Mouse (Mus musculus) CD4-positive, CD25-positive, alpha-beta regulatory T cell, adult 2 months (primary cell): ENCODE data around the gene Dnajb4.

Source experiments
- DNase-seq: peaks from one replicate; pipeline ENCODE4 v3.0.0-alpha.2; 2012; ENCODE audit warnings: low read depth, low spot score

Gene Dnajb4

DNA sequence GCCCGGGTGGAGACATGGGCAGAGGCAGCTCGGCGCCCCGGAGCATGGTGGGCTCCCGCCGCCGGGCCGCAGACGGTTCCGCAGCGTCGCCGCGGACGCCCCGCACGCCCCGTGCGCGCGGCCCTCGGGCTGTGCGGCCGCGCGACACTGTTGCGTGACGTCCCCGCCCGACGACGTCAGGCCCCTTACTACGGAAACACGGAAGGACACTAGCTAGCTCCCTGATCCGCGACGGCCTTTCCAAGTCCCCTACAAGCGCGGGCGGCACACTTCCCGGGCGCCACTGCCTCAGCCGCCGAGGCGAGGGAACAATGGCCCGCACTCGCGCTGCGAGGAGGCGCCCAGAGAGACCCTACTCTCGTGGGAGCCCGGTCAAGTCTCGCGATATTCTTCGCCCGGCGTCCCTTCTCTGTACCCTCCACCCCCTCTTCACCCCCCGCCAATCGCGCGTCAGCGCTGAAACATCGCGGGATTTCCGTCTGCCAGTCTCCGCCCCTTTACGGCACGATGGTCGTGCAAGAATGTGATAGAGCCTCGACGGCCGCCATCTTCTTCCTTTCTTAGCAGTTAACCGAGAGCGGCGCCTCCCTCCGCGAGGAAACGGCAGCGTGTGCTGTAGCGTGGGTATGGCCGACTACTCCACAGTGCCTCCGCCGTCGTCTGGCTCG, at the start of gene Dnajb4, which contains the start of gene Fubp1:
Gene Dnajb4, minus strand, starts transcription at position 336 of the 668 bp plus-strand sequence.
Gene Fubp1, plus strand, starts transcription at position 456 of the 668 bp plus-strand sequence.
- DNase-seq = peak; percentile 100

DNA sequence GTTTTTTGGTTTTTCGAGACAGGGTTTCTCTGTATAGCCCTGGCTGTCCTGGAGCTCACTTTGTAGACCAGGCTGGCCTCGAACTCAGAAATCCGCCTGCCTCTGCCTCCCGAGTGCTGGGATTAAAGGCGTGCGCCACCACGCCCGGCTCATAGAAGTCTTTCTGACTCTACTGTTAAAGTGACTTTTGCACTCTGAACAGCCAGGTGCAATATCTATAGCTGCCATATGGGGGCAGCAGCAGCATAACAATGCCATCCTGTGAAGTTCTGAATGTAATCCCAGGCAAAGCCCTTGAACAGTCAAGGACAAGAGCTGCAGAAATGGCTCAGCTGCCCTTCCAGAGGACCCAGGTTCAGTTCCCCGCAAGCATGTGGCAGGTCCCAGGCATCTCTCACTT, 49.3 kb upstream of the Dnajb4 start:
- peak; percentile 77 for DNase-seq

DNA sequence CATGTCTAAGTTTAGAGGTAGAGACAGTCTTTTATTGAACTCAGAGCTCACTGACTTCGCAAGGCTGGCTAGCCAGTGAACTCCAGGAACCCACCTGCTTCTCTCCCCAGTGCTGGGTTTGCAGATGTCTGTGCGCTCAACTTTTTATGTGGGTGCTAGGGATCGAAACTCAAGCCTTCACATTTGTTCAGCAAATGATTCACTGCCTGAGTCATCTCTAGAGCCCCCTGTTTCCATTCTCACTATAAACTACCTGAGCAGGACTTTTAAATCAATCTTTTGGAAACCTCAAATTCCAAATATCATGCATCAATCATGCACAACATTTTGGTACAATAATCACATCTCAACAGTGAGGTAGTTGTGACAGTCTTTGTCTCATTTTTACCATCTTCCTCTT, 47.4 kb upstream of the Dnajb4 start:
- DNase-seq = no peak

DNA sequence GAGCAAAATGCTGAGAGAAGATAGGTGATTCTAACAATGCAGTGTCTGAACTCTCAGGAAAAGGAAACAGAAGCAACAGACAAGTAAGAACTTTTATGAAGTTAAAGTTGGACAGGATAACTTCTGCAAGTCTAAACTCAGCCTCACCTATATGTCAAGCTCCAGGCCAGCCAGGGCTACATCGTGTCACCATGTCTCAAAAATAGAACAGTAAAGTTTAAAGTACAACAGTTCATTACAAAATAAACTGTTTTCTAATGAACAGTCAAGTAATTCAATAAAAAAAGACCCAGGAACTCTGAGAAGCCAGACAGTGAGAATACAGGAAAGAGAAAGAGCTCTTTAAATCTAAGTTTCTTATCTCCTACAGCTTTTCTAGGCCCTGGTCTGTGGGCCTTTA, 40.4 kb upstream of the Dnajb4 start:
- no peak for DNase-seq

DNA sequence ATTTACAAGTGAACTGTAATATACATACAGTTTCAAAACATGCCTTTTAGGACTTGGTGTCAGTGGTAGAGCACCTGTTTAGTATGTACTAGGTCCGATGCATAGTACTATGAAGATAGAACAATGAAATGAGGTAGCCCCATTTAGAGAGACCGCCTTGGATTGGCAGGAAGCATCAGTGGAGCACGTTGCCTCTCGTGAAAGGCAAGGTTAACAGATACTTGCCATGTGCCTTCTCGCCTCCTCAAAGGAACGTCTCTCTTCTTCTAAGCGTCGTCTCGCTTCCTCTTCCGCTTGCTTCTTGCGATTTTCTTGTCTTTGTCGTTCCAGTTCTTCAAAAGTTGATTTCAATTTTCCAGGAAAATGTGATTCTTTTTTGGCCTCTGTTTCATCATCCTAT, 37.6 kb upstream of the Dnajb4 start:
- no peak for DNase-seq

DNA sequence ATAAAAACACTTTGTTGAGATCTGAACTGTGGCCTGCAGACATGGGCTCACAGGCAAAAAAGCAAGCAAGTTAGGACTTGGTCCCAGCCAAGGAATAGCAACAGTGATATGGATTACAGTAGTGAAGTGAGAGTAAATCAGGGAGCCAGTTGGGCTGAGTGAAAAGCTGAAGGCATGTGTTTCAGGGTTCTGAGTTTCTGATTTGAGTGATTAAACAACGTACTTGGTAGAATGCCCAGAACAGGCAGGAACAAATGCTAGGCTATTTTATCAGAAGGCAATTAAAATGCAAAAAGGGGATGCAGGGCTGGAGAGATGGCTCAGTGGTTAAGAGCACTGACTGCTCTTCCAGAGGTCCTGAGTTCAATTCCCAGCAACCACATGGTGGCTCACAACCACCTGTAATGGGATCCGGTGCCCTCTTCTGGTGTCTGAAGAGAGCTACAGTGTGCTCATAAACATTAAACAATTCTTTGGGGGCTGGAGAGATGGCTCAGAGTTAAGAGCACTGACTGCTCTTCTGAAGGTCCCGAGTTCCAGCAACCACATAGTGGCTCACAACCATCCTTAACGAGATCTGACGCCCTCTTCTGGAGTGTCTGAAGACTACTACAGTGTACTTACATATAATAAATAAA, 35.3 kb upstream of the Dnajb4 start:
- no peak for DNase-seq

DNA sequence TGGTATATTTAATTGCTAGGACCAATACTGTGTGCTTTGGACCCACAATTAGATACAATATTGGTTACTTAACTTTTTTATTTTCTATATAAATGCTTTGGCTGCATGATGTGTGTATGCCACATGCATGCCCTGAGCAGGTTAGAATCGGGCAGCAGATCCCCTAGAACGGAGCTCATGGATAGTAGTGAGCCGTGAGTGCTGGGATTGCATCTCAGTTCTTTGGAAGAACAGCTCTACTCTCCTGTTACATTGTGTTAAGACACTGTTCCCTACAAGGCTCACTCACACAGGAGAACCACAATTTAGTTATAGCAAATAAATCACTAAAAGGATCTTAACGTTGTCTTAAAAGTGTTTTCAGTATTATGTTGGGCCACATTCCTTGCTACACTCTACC, 33.2 kb upstream of the Dnajb4 start:
- no peak for DNase-seq

DNA sequence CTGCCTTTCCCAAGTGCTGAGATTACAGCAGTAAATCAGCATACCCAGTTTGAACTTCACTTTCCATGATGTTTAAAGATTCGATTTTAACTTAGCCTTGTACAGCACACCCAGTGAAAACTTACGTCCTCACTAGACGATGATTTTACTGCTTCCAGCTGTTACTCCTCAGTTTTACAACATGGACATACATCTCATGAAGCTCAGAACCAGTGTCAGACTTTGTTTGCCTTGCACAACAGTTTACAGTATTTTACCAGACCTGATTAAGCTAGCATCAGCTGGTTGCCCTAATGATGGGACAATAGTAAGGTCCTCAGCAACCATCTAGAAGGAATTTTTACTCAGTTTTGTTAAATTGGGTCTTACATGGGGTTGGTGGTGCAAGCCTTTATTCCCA, 31.0 kb upstream of the Dnajb4 start:
- DNase-seq = no peak

DNA sequence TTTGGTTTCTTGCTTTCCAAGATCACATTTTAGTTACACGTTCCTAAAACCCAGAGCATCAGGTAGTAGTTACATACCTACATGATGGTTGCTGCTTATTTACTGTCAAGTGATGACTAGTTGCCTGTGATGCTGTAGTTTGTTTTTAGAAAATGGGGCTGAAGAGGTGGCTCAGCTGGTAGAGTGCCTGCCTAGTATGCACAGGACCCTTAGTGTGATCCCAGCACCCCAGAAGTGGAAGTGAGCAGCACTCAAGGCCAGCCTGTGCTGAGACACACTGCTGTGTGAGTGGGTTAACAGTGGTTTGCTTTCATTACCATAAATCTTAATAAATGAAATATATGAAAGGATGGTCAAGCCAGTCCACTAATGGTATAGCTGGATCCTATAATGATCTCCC, 29.5 kb upstream of the Dnajb4 start:
- no peak for DNase-seq

DNA sequence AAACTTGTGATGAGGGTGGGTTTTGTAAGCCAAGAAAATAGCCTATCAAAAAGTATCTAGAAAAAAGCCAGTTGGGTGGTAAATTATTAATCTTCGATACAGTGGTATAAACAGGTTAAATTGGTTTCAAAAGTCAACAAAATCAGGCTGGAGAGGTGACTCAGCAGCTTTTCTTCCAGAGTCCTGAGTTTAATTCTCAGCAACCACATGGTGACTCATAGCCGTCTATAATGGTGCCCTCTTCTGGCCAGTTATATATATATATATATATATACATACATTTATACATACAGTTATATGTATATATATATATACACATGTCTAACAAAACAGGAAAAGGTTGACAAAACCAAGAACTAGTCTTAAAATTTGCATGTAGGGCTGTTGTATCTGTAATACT, 28.7 kb upstream of the Dnajb4 start:
- peak; percentile 33 for DNase-seq

DNA sequence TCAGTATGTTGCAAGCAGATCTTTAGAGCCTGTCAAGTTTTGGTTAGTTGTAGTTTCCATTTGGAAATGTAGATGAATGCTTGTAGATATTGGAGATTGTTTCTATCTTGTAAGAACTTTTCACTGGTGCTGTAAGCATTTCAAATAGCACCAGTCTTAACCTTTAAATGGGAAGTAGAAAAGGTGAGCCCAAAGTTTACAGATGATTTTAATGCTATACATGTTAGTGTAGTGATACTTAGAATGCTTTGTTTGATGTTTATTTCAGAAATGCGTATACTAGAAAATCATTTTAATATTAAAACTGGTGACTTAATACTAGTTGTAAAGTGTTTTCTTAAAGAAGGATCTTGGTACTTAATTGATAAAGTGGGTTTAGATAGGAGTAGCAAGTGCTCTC, 25.7 kb upstream of the Dnajb4 start:
- DNase-seq = no peak

DNA sequence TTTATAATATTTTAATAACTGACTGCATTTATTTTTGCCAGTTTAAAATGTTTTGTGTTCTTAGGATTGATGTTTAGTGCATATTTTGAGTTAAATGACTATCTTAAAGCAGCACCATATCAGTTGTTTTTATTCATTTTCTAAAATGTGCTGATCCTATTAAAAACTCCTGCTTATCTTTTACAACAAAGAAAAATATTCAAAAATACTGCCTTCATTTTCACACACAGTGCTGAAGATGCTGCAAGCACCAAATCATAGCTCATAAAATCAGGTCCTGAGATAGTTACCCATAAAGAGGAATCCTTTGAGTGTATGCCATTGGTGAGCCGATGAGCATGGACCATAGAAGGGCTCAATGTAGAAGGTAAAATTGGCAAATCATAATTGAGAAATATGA, 25.1 kb upstream of the Dnajb4 start:
- no peak for DNase-seq

DNA sequence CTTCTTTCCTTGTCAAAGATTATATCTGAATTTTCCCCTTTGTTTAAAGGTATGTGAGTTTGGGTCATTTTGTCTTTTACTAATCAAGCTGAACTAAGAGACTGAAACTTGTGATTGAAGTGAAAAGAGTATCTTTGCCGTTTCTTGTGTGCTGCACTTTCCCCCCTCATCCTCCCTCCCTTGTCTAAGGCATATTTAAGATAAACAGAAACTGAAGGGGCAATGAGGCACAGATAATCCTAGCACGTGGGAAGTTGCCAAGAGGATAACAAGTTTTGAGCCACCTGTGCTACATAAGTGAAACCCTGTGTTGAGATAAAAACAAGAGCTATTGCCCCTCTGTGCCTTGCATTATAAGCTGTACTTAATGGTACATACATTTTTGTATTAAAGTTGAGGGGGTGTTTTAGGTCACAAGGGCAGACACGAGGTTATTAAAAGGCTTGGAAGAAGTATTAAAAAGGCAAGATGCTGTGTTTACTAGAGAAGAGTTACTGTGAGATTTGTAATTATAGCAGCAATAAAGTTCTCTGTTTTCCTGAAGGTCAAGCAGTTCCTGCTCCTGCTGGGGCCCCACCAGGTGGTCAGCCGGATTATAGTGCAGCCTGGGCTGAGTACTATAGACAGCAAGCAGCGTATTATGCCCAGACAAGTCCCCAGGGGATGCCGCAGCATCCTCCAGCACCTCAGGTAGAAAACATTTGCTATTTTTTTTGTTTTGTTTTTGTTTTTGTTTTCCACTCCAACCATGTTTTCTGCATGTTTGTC, 21.4 kb upstream of the Dnajb4 start:
- no peak for DNase-seq

DNA sequence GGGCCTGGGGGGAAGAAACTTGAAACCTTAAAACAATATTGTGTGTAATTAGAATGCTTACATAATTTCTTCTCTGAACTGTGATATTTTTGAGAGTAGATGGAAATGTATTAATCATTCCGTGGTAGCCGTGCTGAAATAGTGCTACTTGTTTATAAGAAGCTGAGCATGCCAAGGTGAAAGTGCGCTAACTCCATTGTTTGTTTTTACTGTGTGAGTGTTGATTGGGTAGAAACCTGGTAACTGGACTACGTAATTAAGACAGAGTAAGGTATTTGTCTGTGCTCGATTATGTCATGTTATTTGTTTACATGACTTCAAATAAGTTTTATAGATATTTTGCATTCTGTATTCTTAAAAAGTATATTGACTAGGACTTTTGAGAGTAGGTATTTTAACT, 19.2 kb upstream of the Dnajb4 start:
- no peak for DNase-seq

DNA sequence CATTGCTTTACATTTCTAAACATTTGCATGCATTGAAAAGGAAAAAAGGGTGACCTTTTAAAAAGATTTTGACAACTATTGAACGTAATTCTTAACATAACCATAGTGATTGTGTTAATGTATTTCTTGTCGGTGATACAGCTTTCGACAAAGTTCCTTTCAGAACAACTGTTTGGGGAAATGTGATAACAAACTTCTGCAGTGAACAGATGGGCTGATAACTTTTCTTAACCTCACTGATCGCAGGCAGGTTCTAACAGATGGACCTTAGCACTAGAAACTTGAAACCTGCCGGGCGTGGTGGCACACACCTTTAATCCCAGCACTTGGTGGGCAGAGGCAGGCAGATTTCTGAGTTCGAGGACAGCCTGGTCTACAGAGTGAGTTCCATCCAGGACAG, 18.7 kb upstream of the Dnajb4 start:
- DNase-seq = no peak

DNA sequence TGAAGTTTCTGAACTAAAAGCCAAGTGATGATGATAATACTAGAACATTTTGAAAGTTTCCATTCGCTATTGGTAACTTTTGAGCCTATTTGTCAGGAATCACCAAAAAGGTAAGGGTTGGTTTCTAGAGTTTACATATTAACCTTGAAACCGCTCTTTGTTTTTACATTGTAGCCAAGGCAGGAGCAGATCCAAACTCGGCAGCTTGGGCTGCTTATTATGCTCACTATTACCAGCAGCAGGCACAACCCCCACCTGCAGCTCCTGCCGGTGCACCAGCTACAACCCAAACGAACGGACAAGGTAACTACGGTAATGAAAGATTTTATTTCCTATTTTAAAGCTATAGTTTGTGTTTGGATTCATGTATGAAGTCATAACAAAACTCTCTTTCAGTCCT, 15.8 kb upstream of the Dnajb4 start:
- DNase-seq = no peak

DNA sequence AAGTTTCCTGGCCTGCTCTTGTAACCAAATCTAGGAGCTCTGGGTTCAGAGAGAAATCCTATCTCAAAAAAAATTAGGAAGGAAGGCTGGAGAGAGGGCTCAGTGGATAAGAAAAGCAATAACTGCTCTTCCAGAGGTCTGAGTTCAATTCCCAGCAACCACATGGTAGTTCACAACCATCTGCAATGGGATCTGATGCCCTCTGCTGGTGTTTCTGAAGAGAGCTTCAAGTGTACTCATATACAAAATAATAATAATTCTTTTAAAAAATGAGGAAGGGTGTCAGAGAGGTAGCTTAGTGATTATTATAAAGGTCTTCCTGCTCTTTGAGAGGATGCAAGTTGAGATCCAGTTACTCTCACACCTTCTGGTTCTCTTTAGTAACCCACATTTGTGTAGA, 14.8 kb upstream of the Dnajb4 start:
- DNase-seq = peak; percentile 13

DNA sequence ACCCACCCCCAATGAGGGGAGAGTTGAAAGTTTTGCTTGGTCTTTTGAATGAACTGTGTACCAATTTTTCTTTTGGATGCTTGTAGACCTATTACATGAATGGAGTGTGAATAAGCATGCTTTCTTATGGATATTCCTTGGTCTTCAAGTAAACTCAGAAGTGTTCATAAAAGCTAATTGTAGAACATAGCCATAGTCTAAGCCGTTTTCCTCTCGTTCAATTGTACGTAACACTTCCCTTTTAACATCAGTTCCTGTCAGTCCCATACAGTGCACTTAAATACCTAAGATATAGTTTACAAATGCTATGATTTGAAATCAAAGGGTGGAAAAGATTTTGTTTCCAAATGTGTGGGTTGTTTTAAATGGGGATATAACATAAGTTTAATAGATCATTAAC, 3.3 kb upstream of the Dnajb4 start:
- DNase-seq = no peak

DNA sequence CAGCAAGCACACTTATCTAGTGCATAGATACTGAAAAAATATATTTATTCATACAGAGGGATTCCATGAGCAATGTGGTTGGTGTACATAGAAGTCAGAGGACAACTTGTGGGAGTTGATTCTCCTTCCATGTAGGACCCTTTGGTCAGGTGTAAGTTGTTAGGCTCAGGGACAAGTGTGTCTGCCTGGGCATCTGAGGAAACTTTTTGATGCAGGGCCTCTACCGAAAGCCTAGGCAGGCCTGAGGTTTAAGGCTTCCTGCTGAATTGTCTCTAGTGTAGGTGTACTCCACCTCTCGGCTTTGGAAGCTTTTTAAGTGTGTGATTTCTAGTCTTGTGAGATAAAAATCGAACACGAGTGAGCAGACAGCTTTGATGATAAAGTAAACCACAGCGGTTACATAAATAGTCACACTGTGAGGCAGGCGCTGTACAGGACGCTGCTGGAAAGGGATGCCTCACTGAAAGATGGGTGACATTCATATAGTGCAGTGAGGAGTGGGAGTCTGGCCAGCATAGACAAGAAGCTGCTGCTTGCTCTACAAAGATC, 1.7 kb upstream of the Dnajb4 start:
- DNase-seq = peak; percentile 80

DNA sequence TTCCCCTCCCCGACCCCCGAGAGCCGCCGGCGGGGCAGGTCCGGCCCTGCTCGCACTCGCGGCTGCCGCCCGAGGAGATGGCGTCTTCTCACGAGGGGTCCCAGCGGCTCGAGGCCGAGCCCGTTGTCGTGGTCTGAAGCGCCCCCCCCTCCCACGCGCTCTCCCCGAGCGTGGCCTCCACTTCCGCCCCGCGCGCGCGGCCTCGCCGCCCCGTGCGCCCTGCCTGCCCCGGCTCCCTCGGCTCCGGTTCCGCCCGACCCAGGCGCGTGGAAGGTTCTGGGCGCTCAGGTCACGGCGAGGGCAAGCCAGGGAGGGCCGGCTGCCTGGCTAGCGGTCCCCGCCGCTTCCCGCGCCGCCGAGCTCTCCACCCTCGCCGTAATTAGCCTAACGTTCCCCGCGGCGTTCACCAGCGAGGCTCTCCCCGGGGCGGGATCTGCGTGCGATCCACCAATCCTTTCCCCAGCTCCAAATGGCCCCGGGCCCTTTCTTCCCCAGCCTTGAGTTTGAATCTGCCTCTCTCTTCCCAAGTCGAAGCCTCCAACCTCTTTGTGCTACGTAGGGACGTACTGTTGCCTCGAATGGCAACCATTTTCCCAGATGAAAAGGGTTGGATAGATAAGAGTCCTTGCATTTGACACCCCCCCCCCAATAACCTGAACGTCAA, 758 bp upstream of the Dnajb4 start:
- peak; percentile 83 for DNase-seq

DNA sequence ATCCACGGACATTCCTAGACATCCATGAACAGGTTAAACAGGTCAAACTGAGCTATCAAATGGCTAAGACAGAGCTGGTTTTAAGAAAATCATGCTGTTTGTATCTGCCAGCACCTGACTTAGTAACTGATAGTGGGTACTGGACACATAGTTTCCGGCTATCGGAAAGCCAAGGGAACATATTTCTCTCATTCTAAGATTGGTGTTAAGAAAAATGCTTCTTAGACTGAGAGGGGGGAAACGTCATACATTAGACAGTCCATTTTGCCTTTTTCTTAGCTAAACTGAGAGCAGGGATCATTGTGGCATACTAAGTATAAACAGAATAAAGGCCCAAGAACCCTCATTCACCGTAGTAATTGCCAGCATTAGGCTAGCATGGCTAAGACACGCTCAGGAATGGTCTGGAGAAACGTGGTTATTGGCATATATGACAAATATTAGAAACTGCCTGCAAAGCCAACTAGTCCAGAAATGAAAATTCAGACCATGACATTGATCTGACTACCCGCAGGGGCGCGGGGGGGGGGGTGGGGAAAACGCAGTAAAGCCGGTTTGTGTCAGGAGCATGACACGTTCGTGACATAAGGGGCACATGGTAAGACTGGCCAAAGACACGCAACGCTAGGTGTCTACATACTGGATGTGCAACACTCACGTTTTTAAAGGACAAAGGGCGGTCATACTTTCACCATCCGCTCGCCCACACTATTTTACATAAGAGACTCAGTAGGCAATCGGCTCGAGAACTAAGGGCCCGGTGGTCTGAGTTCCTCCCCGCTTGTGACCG, 730 bp downstream of the Dnajb4 start:
- DNase-seq = peak; percentile 73
